Mouse (Mus musculus) neutrophil, adult 5-6 weeks (primary cell): Measurements from ENCODE around the gene Rpl36-ps4. TPM values are rescaled to one million over a fixed set of nuclear protein-coding genes. Genes with fewer than 3 reads are reported as not detected.

Source experiments
- ATAC-seq: fragments of 151-379, 151-347 bp; 2 replicates; pipeline ENCODE4 v1.8.0; 2017; ENCODE audit warnings: mild to moderate bottlenecking, moderate TSS enrichment; ENCODE audit not compliant: insufficient number of reproducible peaks, poor library complexity, low FRiP score, severe bottlenecking; ENCODE audit errors: extremely low read depth
- total RNA-seq: library from RNA; stranded (forward); fragments of 200-1000 nt; gene quantifications from 2 replicates; pipeline ENCODE4 v1.2.3, GENCODE M21; 2017

The Rpl36-ps4 gene
- total RNA-seq, result not detected in 2 replicates

DNA sequence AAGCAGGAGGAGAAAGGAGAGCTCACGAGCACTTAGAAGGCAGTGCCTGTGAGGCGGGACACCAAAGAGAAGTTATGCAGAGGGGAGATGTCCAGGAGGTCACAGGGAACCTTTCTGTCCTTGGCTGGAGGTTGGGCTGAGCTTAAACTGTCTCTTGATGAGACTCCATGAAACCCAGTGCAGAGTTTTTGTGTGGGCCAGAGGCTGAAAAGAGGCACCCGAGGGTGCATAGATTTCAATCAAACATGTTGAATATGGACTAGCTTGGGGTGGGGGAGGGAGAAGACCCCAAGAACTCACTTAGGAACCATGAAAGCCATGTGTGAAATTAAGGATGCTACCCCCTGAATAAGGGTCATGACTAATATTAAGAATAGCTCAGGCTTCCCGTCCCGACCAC lies at the start of gene Rpl36-ps4:
TSS of gene Rpl36-ps4 (plus strand) at position 301 of the 400 bp plus-strand sequence.
- no peak for ATAC-seq

DNA sequence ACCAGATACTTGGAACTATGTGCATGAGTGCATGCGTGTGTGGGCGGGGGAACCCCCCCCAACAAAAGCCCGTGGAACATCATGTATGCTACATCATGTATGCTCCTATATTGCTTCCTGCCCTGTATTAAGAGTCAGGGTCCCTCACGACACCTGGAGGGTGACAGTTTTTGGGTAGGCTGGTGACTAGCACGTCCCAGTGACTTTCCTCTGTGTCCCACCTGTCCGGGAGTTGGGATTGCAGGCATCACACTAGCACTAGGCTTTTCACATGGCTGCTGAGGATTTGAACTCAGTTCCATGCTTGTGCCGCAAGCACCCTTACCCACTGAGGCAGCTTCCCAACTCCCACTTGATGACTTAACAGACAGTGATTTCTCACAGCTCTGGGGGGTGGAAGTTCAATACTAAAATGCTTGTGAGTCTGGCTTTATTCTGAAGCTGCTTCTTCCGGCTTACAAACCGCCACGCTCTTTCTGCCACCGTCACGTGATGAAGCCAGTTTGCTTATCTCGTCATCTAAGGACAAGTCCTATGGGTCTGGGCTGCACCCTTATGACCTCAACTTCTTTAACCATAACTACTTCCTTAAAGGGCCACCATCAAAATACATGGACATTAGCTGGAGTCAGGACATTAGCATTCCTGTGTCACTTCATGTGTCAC lies 49.2 kb upstream of the Rpl36-ps4 start:
- no peak for ATAC-seq

- no peak for ATAC-seq
Observed at GRCm38 (mm10) chr17:87872286-87872685, 48.5 kb upstream of the Rpl36-ps4 start.

DNA sequence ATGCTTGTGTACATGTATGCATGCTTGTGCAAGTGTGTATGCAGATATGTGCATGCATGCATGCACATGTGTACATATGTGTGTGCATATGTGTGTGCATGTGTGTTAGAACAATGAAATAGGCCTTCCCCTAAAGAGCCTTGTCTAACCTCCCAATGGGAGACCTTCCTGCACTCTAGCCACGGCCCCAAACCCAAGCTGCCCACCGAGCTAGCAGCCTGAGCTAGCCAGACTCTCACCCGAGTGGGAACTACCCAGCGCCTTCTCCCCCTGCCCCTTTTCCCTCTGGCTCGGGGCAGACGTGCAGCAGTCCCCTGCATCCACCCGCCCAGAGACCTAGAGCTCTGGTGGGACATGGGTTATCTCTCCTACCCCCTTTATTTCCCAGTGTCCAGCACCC lies 47.3 kb upstream of the Rpl36-ps4 start:
- no peak for ATAC-seq

- no peak for ATAC-seq
Observed at GRCm38 (mm10) chr17:87873943-87874342, 46.8 kb upstream of the Rpl36-ps4 start.

- no peak for ATAC-seq
Observed at GRCm38 (mm10) chr17:87875346-87875920, 45.3 kb upstream of the Rpl36-ps4 start.

- no peak for ATAC-seq
Observed at GRCm38 (mm10) chr17:87876295-87877000, 44.3 kb upstream of the Rpl36-ps4 start.

GRCm38 (mm10) chr17:87877207-87878073 lies 43.3 kb upstream of the Rpl36-ps4 start:
- no peak for ATAC-seq

DNA sequence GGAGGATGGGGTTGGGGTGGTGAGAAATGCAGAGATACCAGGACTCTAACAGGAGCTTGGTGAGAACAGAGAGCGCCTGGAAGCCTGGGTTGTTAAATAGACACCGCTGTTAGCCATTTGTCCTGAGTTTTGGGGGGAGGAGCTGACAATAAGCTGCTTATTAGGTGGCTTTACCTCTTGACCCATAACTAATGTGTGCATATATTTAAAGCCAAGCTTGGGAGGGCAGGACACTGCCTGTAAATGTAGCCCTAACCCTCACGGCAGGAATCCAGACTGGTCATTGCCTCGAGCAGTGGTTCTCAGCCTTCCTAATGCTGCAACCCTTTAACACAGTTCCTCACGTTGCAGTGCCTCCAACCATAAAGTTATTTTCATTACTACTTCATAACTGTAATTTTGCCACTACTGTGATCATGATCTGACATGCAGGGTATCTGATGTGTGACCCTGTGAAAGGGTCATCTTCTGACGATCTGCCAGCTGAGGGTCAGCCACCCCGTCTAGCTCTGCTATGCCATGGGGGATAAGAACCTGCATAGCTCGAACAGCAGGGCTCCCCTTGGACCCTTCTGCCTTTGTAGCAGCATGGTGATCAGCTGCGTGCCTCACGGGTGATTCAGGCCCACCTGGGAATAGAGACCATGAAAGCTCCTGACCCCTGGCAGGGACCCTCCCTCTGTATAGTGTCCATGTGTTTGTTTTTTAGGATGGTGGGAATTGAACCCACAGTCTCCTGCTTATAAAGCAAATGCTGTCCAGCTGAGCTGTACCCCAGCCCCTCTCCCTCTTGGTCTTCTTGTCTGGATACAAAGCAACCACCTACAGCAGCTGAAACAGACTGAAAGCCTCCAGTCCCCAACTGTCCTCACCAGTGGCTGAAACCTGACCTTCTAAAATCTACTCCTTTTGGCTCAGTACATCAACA lies 42.0 kb upstream of the Rpl36-ps4 start:
- ATAC-seq, result no peak

DNA sequence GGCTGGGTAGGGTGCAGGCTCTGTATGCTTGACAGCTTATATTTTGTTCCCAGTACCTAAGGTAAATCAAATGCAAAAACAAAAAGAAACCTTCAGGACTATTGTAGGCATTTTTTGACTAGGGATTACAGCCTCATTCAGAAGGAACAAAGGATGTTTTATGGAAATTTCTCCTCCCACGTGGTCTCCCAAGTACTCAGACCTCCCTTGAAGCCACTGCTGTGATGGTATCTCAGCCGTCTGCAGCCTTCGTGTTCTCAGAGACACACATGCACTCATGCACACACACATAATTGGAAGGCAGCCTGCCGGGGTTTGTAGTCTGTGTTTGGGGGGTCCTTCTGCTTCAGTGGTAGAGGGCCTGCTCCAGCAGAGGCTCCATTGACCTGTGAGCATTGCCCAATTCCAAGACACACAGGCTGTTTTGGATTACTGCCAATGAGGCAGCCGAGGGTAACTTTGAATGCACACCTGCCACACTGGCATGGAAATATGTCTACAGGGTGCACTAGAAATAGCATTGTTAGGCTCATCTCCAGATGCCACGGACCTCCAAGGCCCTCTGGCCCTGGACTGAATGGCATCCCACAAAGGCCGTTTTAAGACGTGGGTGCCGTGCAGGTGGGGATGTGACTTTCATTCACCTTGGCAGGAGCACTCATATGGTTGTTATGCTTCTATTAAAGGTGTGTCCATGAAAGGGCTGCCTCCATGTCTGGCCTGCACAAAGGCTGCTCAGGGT lies 41.1 kb upstream of the Rpl36-ps4 start:
- ATAC-seq, result no peak

DNA sequence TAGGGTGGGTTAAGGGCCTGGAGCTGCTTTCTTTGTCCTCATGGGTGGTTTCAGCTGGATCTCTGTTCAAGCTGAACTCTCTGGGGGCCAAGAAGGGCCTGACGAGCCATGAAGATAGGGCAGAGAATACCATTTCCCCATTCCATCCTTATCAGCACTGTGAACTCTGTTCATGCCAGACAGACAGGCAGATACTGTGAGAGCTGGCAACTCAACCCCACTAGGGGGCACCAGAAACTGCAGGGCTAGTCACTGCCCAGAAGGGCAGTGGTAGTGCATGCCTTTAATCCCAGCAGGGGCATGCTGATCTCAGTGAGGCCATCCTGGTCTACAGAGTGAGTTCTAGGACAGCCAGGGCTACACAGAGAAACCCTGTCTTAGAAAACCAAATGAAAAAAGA lies 38.2 kb upstream of the Rpl36-ps4 start:
- ATAC-seq, result peak; percentile 39; the same call in 1 of the 2 replicates

- no peak for ATAC-seq
Observed at GRCm38 (mm10) chr17:87897175-87897574, 23.6 kb upstream of the Rpl36-ps4 start.

- ATAC-seq, result no peak
Observed at GRCm38 (mm10) chr17:87900677-87901076, 20.1 kb upstream of the Rpl36-ps4 start.

DNA sequence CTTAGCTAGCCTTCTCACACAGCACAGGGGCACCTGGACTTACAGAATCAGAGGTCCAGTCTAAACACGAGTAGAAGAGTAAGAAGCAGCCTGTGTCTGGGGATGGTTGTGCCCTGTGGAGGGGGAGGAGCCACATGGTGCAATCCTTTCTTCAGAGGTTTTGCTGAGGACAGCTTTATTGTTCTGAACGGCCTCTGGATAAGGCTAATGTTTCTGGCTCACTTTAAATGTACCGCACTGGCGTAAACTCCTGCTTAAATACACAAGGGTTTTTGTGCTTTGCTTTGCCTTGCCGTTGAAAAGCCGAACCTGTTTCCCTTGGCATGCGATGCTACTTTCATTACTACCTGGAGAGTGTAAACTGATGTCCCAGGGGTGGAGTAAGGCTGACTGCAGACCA lies 19.6 kb upstream of the Rpl36-ps4 start:
- no peak for ATAC-seq

GRCm38 (mm10) chr17:87903213-87903612 lies 17.6 kb upstream of the Rpl36-ps4 start:
- no peak for ATAC-seq

DNA sequence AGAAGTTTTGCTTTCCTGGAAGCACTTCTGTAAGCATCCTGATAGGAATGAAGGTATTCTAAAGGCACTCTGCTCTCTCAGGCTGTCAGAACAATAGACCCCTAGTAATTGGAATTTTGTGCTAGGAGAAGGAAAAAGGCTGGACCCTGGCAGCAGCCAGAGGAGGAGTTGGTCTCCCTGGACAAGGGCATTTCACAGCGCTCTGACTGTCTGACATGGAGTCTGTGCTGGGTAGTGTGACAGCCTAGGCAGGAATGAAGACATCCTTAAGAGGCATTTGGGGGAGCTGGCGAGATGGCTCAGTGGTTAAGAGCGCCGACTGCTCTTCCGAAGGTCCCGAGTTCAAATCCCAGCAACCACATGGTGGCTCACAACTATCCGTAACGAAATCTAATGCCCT lies 17.1 kb upstream of the Rpl36-ps4 start:
- no peak for ATAC-seq

- no peak for ATAC-seq
Observed at GRCm38 (mm10) chr17:87915386-87915785, 5.4 kb upstream of the Rpl36-ps4 start.

- no peak for ATAC-seq
Observed at GRCm38 (mm10) chr17:87918121-87918520, 2.7 kb upstream of the Rpl36-ps4 start.
